Mouse (Mus musculus): ENCODE results near the gene Gad2.

Gad2 gene

DNA sequence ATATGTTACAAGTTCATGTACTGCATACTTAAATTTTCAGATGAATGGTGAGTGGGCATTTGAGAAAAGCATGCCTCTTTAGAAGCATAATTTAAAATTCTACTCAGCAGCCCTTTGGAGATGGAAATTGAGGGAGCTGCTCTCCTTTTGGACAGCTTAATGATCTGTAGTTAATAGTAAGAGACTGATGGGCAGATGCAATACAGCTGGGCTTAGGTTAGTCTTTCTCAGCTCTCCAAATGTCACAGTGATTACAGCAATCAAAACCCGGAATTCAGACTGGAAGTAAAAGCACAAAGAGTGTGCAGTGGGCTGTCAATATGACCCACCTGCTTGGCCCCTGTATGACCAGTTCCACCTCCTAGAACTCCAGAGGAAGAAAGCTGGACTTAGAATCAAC, 24.1 kb downstream of the Gad2 start:
- no peak for DNase-seq (ENCODE audit: low spot score in 2 of 2)

DNA sequence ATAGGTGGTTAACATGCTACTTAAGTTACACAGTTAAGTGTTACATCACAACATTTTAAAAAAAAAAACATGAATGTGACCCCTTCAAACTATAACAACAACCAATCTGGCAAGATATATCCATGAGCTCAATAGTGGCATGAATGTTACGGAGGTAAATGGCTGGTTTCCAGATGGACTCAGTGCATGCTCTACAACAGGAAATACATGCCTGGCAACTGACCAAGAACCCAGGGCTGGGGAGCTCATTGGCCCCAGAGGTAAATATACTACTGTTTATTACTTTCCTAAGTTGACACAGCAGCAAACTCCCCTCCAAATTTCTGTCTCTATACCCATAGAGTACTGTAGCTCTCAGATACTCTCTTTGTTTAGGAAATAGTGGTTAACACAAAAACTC, 26.4 kb downstream of the Gad2 start:
- no peak for DNase-seq (ENCODE audit: low spot score in 2 of 2)

DNA sequence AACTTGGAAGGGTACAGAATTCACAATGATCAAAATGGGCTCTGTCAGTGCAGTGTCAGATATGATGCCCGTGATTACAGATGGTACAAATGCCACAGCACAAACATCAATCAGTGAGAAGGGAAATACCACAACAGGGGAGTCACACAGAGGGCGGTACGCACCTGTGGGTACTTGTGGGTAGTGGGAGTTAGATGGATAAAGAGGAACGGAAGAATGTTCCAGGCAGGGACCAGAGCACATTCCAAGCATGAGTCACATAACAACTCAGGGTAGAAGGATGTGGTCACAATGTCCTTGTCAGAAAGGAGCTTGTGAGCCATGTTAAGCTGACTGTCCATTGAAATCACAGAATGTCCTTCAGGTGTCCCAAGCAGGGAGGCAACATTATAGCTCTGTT, 29.8 kb downstream of the Gad2 start:
- no peak for DNase-seq (ENCODE audit: low spot score in 2 of 2)

DNA sequence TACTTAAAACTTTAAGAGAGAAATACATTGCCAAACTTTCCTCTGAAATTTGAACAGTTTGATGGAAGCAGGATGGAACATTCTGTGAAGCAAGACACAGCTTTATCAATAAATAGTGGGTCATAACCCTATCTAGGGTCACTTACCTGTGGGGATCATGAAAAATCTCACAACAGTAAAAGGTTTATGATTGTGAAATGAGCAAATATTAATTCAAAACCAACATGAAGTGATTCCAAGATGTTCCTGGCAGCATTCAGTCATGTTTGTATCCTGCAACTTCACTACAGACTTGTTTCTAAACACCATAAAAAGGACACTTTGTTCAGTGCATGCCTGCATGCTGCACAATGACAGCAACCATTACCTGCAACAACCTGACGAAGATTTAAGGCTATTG, 41.7 kb downstream of the Gad2 start:
- DNase-seq (ENCODE audit: low spot score in 2 of 2) = no peak

DNA sequence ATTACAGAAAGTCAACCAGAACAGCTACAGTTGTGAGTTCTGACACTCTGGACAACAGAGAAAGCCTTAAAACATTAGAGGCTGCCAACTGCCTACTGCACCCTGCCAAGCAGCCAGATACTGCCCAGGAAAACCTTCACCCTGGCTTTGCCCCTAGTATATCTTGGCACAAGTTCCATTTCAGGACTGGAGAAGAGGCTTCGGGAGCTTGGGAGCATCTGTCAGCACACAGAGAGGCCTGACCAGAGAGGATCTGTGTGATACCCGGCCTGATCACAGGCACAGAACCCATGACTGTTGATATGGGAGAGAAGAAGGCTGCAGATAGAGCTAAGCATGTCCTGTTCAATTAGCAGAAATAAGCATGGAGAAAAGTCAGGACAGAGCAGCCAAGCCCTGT, 48.4 kb downstream of the Gad2 start:
- peak in 1 of 2 experiments; percentile 33 for DNase-seq (ENCODE audit: low spot score in 2 of 2)

DNA sequence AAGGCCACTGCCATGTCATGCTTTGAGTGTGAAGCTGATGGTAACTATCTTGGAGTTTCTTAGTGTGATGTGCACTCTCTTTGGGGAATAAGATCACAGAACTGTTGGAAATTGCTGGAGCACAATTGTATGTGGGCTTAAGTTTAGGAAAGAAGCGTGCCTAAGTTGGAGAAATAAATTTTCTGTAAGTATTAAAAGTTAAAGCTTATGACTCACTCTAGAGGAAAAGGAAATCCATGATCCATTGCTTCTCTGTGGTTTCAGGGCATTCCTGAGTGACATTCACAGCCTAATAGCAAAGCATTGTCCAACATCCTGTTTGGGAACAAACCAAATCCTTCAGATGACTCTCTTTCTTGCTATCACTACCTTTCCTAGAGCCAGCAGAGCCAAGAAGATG, 49.3 kb downstream of the Gad2 start:
- no peak for DNase-seq (ENCODE audit: low spot score in 2 of 2)

DNA sequence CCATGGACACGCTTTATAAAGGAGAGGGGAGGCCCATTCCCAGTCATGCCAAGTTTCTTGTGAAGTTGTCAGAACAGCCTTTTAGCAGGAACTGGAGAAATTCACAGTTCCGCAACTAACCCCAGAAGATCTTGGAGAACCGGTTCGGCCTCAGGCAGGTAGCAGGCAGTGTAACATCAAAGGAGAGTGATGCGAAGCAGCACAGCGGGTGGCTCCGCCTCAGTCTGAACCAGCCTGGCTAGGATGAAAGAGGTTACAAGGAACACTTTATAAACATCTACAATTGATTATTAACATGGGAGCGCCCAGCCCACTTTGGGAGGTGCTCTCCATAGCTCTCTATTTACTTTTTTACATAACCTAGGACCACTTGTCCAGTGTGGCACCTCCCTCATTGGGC, 55.1 kb downstream of the Gad2 start:
- no peak for DNase-seq (ENCODE audit: low spot score in 2 of 2)

DNA sequence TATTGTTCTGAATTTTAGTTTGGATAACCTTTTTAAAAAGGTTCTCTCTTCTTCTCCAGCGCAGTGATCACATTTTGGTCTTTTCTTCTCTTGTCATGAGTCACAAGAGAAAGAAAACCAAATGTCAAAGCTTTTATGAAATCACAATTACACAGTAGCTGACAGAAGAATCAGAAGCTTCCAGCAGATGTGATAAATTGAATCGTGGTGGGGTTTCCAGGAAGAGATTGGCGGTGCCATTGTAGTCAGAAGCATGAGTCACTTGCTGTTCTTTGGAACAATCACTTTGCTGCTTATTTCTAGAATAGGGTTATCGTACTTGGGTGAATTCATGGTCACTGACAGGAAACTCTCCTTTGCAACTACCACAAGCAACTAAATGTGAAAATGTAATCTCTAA, 57.9 kb downstream of the Gad2 start:
- DNase-seq (ENCODE audit: low spot score in 2 of 2) = no peak

DNA sequence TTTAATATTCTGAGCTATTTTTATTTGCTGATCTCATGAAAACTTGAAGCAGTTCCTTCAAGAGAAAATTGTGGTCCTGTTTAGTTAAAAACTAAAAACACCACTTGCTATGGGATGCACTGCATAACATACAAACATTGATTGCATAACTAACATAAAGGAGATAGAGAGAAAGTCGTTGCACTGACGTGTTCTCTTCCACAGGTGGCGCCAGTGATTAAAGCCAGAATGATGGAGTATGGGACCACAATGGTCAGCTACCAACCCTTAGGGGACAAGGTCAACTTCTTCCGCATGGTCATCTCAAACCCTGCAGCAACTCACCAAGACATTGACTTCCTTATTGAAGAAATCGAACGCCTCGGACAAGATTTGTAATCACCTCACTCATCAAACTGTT, 68.0 kb downstream of the Gad2 start:
- DNase-seq (ENCODE audit: low spot score in 2 of 2) = no peak

DNA sequence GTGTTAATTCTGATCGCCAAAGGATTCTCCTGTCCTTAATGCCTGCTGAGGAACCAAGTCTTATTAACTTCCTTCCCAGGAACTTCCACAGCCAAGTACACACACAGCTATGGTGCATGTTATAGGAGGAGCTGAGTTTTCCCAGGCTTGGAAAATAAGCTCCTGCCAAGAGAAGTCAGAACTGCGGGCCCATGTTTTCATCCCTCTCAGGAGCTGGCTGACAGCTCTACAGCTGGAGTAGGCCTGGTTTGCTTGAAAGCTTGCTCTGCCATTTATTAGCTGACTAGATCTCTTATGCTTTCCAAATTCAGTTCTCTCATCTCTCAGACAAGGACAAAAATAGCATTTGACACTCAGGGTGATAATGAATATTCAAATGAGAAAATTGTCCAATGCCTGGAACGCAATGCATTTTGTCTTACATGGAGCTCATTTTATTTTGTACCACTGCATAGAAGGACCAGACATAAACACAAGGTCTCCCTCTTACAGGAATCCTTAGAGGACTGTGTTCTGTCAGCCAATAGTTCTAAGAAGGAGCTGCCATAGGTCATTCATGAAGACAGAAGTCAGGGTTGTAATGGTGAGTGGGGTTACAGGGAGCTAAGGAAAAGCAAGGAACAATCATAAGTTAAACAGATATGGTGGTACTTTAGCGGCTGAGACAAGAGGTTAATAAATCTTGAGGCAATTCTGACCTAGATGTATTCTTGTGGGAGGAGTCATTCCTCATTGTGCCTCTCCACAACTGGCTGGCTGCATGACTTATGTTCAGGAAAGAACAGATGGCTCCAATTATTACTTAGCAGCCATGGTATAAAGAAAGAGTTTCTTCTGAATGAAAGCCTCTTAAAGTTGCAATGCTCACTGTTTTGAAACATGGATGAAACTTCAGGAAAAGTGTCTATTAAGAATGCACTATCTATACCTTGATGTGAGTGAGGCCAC, 83.0 kb downstream of the Gad2 start:
- DNase-seq (ENCODE audit: low spot score in 2 of 2) = peak in 1 of 2 experiments; percentile 2

DNA sequence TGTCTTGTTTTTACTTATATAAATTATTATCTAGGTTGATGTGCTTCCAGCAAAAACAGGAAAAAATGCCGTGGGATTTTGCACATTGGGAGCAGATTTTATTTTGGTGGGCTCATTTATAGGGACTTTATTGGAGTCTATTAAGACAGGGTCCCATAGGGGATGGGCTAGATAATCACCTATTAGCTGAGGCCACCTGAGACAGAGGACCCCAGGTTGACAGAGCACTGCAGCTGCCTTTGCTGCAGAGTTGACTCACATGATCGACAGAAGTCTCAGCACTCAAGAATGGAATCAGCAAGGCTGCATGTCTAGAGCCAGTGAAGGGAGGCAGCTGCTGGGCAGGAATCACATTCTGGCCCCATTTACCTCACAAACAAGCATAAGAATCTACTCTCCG, 84.2 kb downstream of the Gad2 start:
- DNase-seq (ENCODE audit: low spot score in 2 of 2) = no peak

DNA sequence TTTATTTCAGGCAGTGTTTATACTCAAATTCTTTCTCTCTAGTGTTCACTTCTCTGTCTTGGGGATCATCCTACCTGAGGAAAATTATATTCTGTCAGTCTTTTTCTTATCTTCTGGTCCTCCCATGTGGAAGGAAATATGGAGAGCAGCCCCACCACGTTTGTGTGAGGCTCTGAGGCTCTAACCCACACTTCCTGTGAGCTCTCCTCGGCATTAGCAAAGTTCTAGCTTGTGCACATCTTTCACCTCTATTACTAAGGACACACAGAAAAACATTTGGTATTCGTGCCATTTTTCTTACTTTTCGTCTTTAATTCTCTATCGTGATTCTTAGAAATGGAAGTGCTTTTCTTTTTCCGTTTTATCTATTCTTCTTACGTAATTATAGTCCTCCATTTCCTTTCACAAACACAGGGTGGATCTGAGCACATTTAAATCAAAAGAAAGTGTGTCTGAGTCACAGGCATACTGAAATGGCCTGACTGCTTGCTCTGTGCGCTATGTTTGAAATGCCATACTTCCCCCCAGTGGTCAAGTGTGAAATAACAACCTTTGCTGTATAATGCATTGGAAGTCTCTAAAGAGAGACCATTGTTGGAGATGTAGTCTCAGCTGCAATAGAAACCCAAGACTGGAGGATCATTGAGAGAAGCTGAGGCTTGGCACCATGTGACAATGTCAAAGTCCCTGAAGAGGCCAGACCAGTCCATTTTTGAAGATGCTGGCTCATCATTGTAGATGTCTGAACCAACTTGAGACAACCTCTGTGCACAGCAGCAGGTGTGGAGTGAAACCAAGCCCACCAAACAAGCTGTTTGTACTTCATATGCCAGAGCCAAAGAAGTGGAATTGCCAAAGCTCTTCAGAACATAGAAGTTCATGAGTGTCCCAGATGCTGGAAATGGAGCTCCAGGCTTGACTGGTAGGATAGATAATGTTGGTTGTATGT, 99.8 kb downstream of the Gad2 start:
- DNase-seq (ENCODE audit: low spot score in 2 of 2) = peak; percentile 28 to 61

DNA sequence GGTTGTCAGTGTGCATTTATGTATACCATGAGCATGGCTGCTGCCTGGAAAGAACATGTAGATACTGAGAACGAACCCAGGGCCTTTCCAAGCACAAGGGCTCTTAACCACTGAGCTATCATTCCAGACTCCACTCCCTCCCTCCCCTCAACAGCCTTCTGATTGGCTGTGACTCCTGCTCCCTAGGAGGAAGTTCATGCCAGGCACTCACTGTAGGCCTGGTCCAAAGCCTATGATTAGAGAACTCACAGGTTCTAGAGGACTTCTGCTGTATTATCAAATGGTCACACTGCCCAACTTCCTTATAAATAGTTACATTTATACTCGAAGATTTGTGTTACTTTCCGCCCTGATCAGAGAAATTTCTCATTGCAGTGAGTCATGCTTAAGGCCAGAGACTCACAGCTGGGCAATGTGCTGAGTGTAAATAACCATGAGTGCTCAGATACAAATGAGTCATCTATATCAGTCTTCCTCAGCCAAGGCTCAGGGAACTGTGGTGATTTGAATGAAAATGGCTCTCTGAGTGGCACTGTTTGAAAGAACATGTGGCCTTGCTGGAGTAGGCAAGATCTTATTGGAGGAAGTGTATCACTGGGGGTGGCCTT, 102.0 kb downstream of the Gad2 start:
- no peak for DNase-seq (ENCODE audit: low spot score in 2 of 2)

DNA sequence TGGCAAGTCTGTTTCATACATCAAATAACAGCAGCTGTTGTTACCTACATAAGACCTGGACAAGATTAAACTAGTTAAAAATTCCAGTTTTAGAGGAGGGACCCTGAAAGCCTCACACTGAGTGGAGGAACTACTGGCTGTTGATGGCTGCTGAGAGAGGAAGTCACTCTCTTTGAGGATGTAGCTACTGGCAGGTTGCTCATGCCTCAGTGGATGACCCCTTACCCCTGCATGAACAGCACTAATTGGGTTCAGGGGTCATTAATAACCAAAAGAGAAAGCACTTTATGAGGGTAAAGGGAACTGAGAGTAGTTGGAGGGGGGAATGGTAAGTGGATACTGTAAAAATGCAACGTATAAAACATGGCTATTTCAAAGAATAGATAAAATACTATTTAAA, 105.1 kb downstream of the Gad2 start:
- DNase-seq (ENCODE audit: low spot score in 2 of 2) = no peak

DNA sequence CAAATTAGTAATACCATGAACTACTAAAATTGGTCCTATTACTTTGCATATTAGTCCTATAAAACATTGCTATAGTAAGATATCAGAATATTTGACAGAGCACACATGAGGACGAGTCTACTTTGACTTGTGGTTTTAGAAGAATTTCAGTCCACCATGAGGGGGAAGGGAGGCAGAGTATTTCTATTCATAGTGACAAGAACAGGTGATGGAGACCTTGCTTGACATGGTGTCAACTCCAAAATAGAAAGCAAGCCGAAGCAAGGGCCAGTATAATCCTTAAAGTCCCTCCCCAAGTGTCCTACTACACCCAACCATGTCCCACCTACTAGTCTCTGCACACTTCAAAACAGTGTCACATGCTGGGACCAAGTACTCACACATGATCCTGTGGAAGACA, 114.1 kb downstream of the Gad2 start:
- DNase-seq (ENCODE audit: low spot score in 2 of 2) = no peak

DNA sequence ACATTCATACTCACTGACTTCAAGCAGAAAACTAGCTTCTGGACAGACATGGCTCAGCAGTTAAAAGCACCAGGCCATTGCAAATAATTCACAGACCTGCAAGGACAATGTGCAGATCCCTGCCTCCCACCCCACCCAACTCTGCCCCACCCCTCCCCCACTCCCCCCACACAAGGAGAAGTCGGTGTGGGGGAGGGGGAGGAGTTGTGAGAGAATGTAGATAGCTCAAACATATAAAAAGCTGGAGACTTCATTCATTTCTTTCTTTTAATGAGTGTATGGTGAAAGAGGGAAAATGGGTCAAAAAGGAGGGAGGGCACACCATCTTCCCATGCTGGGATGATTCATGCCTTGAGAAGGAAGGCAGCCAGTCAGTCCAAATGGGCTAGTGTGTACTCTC, 117.4 kb downstream of the Gad2 start:
- no peak for DNase-seq (ENCODE audit: low spot score in 2 of 2)

DNA sequence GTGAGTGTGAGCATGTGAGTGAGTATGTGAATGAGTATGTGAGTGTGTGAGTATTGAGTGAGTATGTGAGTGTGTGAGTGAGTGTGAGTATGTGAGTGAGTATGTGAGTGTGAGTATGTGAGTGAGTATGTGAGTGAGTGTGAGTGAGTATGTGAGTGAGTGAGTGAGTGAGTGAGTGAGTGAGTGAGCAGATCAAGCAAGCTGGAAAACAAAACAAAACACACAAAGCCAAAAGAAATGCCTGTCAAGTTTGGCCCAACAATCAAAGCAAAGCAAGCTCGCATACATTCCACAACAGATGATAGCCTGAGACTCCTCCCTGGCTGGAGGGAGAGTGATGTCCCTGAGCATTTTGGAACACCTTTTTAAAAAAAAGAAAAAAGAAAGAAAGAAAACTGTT, 118.4 kb downstream of the Gad2 start:
- DNase-seq (ENCODE audit: low spot score in 2 of 2) = no peak

DNA sequence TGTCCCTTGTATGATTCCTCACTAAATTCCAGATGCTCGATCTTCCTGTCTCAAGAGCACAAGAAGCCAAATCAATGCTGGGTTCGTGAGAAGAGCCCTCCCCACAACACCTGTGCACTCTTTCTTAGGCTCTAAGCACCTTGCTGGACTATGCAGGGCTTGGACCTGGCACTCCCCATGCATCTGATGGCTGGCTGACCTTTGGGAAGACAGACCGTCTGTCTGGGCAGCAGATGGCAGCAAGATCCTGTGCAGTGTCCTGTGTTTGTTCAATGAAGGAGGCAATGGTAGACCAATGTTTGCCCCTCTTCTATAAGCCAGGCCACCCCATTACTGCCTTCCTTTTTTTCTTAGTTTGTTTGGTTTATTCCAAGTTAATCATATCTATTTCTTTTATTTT, 119.2 kb downstream of the Gad2 start:
- DNase-seq (ENCODE audit: low spot score in 2 of 2) = no peak

Measured in cerebellum, postnatal 4 days (tissue).